Mouse (Mus musculus) lung, adult 18-20 months (tissue): ENCODE data around the gene Prkcsh.

Source experiments
- DNase-seq, 2 experiments: peaks; one replicate each; pipeline ENCODE4 v3.0.0; 2022; ENCODE audit warnings: mixed read lengths in 2 of 2

Gene Prkcsh

GRCm38 (mm10) chr9:22050351-22050889 is 47.8 kb downstream of the Prkcsh start:
- DNase-seq: peak; percentile 34 to 54

GRCm38 (mm10) chr9:22051161-22051957 is 48.8 kb downstream of the Prkcsh start:
- no peak for DNase-seq

GRCm38 (mm10) chr9:22051958-22052254 is 49.3 kb downstream of the Prkcsh start, which contains the start of gene Elavl3:
TSS of gene Elavl3 (minus strand) at chr9:22052023.
- no peak for DNase-seq

- no peak for DNase-seq
Measured at GRCm38 (mm10) chr9:22053657-22054056, 51.1 kb downstream of the Prkcsh start.

- peak; percentile 59 to 66 for DNase-seq
Measured at GRCm38 (mm10) chr9:22054411-22055076, 51.9 kb downstream of the Prkcsh start.

GRCm38 (mm10) chr9:22055713-22056112 is 53.1 kb downstream of the Prkcsh start:
- DNase-seq: no peak

GRCm38 (mm10) chr9:22056303-22056910 is 53.8 kb downstream of the Prkcsh start:
- no peak for DNase-seq

- no peak for DNase-seq
Measured at GRCm38 (mm10) chr9:22057031-22057517, 54.5 kb downstream of the Prkcsh start.

- no peak for DNase-seq
Measured at GRCm38 (mm10) chr9:22058011-22058424, 55.4 kb downstream of the Prkcsh start.

- DNase-seq: no peak
Measured at GRCm38 (mm10) chr9:22061339-22061738, 58.7 kb downstream of the Prkcsh start.
